Mouse (Mus musculus) left cerebral cortex, postnatal 36 days (tissue): ENCODE data around the gene Banf1. TPM values are rescaled to one million over a fixed set of nuclear protein-coding genes. Genes with fewer than 3 reads are reported as not detected.

Experiments
- DNase-seq, 2 experiments: peaks; one replicate each; pipeline ENCODE4 v3.0.0; 2021 to 2022; ENCODE audit warnings: low spot score in 2 of 2, mixed read lengths in 1 of 2
- intact Hi-C: fragments of 180-260 bp; cut with DNase I; formaldehyde crosslinking; loops from one replicate; pipeline ENCODE4 v1.15.1; 2025
- total RNA-seq, 2 experiments: library from RNA; stranded (reverse); gene quantifications; 2 replicates each; pipeline ENCODE4 v1.2.3; 2021

Gene Banf1
- total RNA-seq, 2 experiments from 2014 or later: 74.3 to 83.3 TPM

DNA sequence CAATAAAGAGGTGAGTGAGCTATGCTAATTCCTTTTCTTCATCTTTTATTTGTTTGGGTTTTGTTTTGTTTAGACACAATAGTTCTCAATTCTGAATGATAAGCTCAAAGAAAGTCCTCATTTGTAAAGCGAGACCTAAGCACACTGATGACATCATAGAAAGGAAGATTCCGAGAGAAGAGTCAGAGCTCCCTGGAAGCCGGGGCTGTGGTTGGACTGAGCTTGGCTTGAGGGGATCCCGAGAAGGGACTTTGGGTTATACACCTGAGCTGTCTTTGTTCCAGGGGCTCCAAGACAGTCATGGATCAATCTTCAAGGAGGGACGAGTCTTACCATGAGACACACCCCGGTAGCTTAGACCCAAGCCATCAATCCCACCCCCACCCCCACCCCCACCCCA, 31.5 kb downstream of the Banf1 start, which contains the start of gene Catsper1:
Catsper1 (plus strand) TSS at position 301 of the 400 bp plus-strand sequence.
- intact Hi-C loops: no loop called here
- no peak for DNase-seq

DNA sequence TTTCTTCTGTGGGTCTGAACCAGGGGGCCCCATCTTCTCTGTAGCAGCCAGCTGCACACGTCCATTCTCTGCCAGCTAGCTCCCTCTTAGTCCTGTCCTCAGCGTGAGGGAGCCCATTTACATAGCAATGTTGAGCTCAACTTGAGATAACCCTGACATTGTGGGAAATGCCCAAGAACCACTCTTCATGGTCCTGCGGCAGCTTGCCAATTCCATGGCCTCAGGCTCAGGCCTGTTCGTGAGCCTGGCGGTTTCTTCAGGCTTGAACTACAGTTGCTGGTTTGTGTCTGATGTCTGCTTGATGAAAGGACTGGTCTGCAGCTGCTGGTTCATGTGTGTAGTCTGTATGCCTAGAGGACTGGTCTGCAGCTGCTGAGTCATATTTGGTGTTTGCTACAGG, 32.2 kb downstream of the Banf1 start:
- intact Hi-C loops: no loop called here
- no peak for DNase-seq

DNA sequence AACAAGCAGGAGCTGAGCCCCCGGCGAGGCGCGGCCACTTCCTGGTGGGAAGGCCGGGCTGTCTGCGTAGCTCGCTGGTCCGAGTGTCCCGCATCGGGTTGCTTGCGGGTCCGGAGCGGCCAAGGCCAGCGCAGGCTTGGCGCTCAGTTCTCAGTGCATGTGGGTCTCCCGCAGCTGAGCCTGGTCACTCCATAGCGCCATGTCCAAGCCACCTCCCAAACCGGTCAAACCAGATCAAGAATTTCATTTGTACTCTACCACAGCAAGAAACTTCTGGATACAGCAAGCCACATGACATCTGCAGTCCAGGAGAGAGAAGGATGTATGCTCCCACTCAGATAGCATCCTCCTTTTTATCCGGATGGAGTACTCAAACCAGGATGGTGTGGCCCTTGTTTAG, 39.0 kb downstream of the Banf1 start:
- intact Hi-C loops: no loop called here
- no peak for DNase-seq

DNA sequence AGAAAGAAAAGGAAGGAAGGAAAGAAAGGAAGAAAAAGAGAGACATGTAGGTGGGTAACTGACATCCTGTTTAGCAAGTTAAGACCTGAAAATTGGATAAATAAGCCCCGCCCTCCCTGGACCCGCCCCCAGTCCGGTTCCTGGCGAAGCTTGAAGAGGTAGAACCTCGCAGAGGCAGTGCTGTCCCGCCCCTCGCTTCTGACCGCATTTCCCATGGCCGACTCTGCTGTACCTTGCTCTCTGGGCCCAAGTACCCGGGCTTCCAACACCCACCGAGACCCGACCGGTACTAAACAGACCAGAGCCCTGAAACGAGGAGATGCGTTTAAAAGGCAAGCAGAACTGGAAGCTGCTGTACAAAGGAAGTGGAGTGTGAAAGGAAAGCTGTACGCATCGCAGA, 43.2 kb downstream of the Banf1 start:
- intact Hi-C loops: no loop called here
- no peak for DNase-seq

Other genes with a start within 250 kb of the Banf1 start
- gene Klc2, start 248.6 kb downstream of the Banf1 start, total RNA-seq: 100 to 1,000 TPM; 255 to 284 TPM
- 10 to 100 TPM; 62.0 to 63.1 TPM for gene Pacs1, start 94.0 kb downstream of the Banf1 start, total RNA-seq
- 100 to 1,000 TPM; 201 to 202 TPM for gene Sf3b2, start 71.7 kb downstream of the Banf1 start, total RNA-seq
- 10 to 100 TPM; 78.9 to 87.4 TPM for gene Gal3st3, start 68.8 kb downstream of the Banf1 start, total RNA-seq
- gene Catsper1, start 31.4 kb downstream of the Banf1 start, total RNA-seq: not detected
- gene Cst6, start 17.6 kb downstream of the Banf1 start, total RNA-seq: 10 to 100 TPM; 20.8 to 35.6 TPM
- gene Eif1ad, start 427 bp downstream of the Banf1 start, total RNA-seq: 10 to 100 TPM; 20.5 to 24.2 TPM
- 100 to 1,000 TPM in 1 of 2 experiments, 10 to 100 TPM in 1; 75.6 to 103 TPM for gene Sart1, start 21.5 kb upstream of the Banf1 start, total RNA-seq
- gene Tsga10ip, start 35.4 kb upstream of the Banf1 start, total RNA-seq: not detected
- gene Drap1, start 57.8 kb upstream of the Banf1 start, total RNA-seq: 100 to 1,000 TPM; 245 to 260 TPM
- 10 to 100 TPM; 70.2 to 78.3 TPM for gene AI837181, start 58.0 kb upstream of the Banf1 start, total RNA-seq
- not detected for gene Fosl1, start 80.4 kb upstream of the Banf1 start, total RNA-seq
- 10 to 100 TPM; 28.5 to 31.7 TPM for gene Ccdc85b, start 90.7 kb upstream of the Banf1 start, total RNA-seq
- 10 to 100 TPM; 87.2 to 95.1 TPM for gene Fibp, start 93.4 kb upstream of the Banf1 start, total RNA-seq
- gene Ctsw, start 101.3 kb upstream of the Banf1 start, total RNA-seq: under 1 TPM in 1 of 2 experiments, not detected in 1; 0.86 TPM
- 10 to 100 TPM; 11.2 to 16.0 TPM for gene Efemp2, start 106.8 kb upstream of the Banf1 start, total RNA-seq
- gene Mus81, start 121.2 kb upstream of the Banf1 start, total RNA-seq: 10 to 100 TPM; 30.5 to 31.1 TPM
- gene Cfl1, start 123.3 kb upstream of the Banf1 start, total RNA-seq: 1,000 to 10,000 TPM; 1,319 to 1,567 TPM
- gene 1700020D05Rik, start 136.6 kb upstream of the Banf1 start, total RNA-seq: 10 to 100 TPM in 1 of 2 experiments, 1 to 10 TPM in 1; 2.7 to 11.0 TPM
- gene Snx32, start 143.4 kb upstream of the Banf1 start, total RNA-seq: 10 to 100 TPM; 77.2 to 89.0 TPM
- gene Ovol1, start 193.5 kb upstream of the Banf1 start, total RNA-seq: not detected
- 1 to 10 TPM; 6.6 to 7.3 TPM for gene Ap5b1, start 200.9 kb upstream of the Banf1 start, total RNA-seq
- 10 to 100 TPM; 73.2 to 74.8 TPM for gene Rnaseh2c, start 234.7 kb upstream of the Banf1 start, total RNA-seq
- gene Kat5, start 243.1 kb upstream of the Banf1 start, total RNA-seq: 100 to 1,000 TPM in 1 of 2 experiments, 10 to 100 TPM in 1; 80.4 to 105 TPM